Mouse (Mus musculus) heart, postnatal 4 days (tissue): ENCODE results near the gene Rora. TPM values are rescaled to one million over a fixed set of nuclear protein-coding genes. Genes with fewer than 3 reads are reported as not detected.

Experiments used
- DNase-seq: peaks from one replicate; pipeline ENCODE4 v3.0.0; 2021
- total RNA-seq, 2 experiments: library from RNA; stranded (reverse); gene quantifications; 2 replicates each; pipeline ENCODE4 v1.2.3; 2021

Rora gene
- total RNA-seq, 2 experiments from 2014 or later, result 17.0 to 18.1 TPM

- no peak for DNase-seq
These were observed 304.2 kb downstream of the Rora start for GRCm38 (mm10) chr9:68957793-68958192.

- DNase-seq, result no peak
These were observed 305.3 kb downstream of the Rora start for GRCm38 (mm10) chr9:68958919-68959318.

GRCm38 (mm10) chr9:68963898-68964297, 310.3 kb downstream of the Rora start:
- no peak for DNase-seq

- peak; percentile 10 for DNase-seq
These were observed 313.0 kb downstream of the Rora start for GRCm38 (mm10) chr9:68966540-68966939.

- DNase-seq, result no peak
These were observed 316.5 kb downstream of the Rora start for GRCm38 (mm10) chr9:68970074-68970473.

- DNase-seq, result no peak
These were observed 318.7 kb downstream of the Rora start for GRCm38 (mm10) chr9:68972277-68972676.

GRCm38 (mm10) chr9:68974517-68974916, 320.9 kb downstream of the Rora start:
- no peak for DNase-seq

- no peak for DNase-seq
These were observed 322.6 kb downstream of the Rora start for GRCm38 (mm10) chr9:68976136-68976535.

- no peak for DNase-seq
These were observed 323.3 kb downstream of the Rora start for GRCm38 (mm10) chr9:68976851-68977250.

GRCm38 (mm10) chr9:68978656-68979055, 325.1 kb downstream of the Rora start:
- no peak for DNase-seq

GRCm38 (mm10) chr9:68980041-68980440, 326.5 kb downstream of the Rora start:
- no peak for DNase-seq

GRCm38 (mm10) chr9:68985046-68985445, 331.5 kb downstream of the Rora start:
- no peak for DNase-seq

GRCm38 (mm10) chr9:68985796-68986195, 332.2 kb downstream of the Rora start:
- DNase-seq, result no peak

GRCm38 (mm10) chr9:68987290-68988042, 333.9 kb downstream of the Rora start:
- no peak for DNase-seq

- no peak for DNase-seq
These were observed 334.8 kb downstream of the Rora start for GRCm38 (mm10) chr9:68988162-68988911.

- DNase-seq, result no peak
These were observed 336.4 kb downstream of the Rora start for GRCm38 (mm10) chr9:68989885-68990449.

- DNase-seq, result no peak
These were observed 340.3 kb downstream of the Rora start for GRCm38 (mm10) chr9:68993881-68994280.

- no peak for DNase-seq
These were observed 345.4 kb downstream of the Rora start for GRCm38 (mm10) chr9:68998961-68999360.

GRCm38 (mm10) chr9:69004514-69004913, 350.9 kb downstream of the Rora start:
- peak; percentile 5 for DNase-seq

- DNase-seq, result no peak
These were observed 353.1 kb downstream of the Rora start for GRCm38 (mm10) chr9:69006666-69007065.

- no peak for DNase-seq
These were observed 355.1 kb downstream of the Rora start for GRCm38 (mm10) chr9:69008706-69009105.

GRCm38 (mm10) chr9:69010886-69011285, 357.3 kb downstream of the Rora start:
- DNase-seq, result peak; percentile 33

- DNase-seq, result no peak
These were observed 359.7 kb downstream of the Rora start for GRCm38 (mm10) chr9:69013186-69013715.
